Mouse (Mus musculus) stomach, embryonic 14.5 days (tissue): ENCODE results near the gene Cplx3. TPM values are rescaled to one million over a fixed set of nuclear protein-coding genes. Genes with fewer than 3 reads are reported as not detected.

ENCODE experiments used
- ATAC-seq: fragments of 200-750 bp; cut with Nextera tagmentation; 2 replicates; pipeline ENCODE4 v1.8.0; 2017; ENCODE audit warnings: low read depth, moderate TSS enrichment; ENCODE audit not compliant: insufficient number of reproducible peaks, insufficient read depth, low FRiP score
- H3K27ac ChIP-seq: fragments of 300-500 bp; sonication (generic); 2 replicates; pipeline ENCODE4 v1.5.1; 2014; ENCODE audit warnings: mild to moderate bottlenecking, low read length, moderate library complexity, mixed read lengths
- H3K27me3 ChIP-seq: fragments of 300-500 bp; sonication (generic); 2 replicates; pipeline ENCODE4 v1.6.1; 2014; ENCODE audit warnings: low read length, control low read depth, mixed read lengths; ENCODE audit not compliant: control insufficient read depth, insufficient read depth
- H3K36me3 ChIP-seq: fragments of 300-500 bp; sonication (generic); 2 replicates; pipeline ENCODE4 v1.6.1; 2014; ENCODE audit warnings: mild to moderate bottlenecking, control low read depth, low read length, moderate library complexity, mixed read lengths; ENCODE audit not compliant: control insufficient read depth, insufficient read depth
- H3K4me1 ChIP-seq: fragments of 300-500 bp; sonication (generic); 2 replicates; pipeline ENCODE4 v1.6.1; 2014; ENCODE audit warnings: low read length, control low read depth, mixed read lengths; ENCODE audit not compliant: control insufficient read depth, insufficient read depth
- H3K4me2 ChIP-seq: fragments of 300-500 bp; sonication (generic); replicated peaks from 2 replicates; pipeline ENCODE4 v1.6.1; 2014; ENCODE audit warnings: low read depth, low read length, control low read depth
- H3K4me3 ChIP-seq: fragments of 300-500 bp; sonication (generic); 2 replicates; pipeline ENCODE4 v1.5.1; 2014; ENCODE audit warnings: low read depth, low read length, control low read depth
- H3K9ac ChIP-seq: fragments of 300-500 bp; sonication (generic); replicated peaks from 2 replicates; pipeline ENCODE4 v1.6.1; 2014; ENCODE audit warnings: low read depth, mild to moderate bottlenecking, control low read depth, low read length, moderate library complexity, mixed read lengths
- H3K9me3 ChIP-seq: fragments of 300-500 bp; sonication (generic); 2 replicates; pipeline ENCODE4 v1.6.1; 2016; ENCODE audit warnings: low read depth, low read length, control low read depth; ENCODE audit not compliant: control insufficient read depth
- WGBS: fragments of 180-500 bp; shearing (Covaris S2); extraction: QIAGEN DNeasy Blood & Tissue Kit; methylation state at CpG from one replicate; pipeline ENCODE4 v1.1.7; 2014; 5-methylcytosine and 5-hydroxymethylcytosine counted together
- polyA plus RNA-seq: library from polyadenylated mRNA; unstranded; fragments of >200 nt; fragmentation: Nextera tagmentation; extraction: Ambion mirVana; gene quantifications from 2 replicates; pipeline ENCODE4 v1.2.1, GENCODE M21; 2014

Cplx3 gene
- polyA plus RNA-seq, 1 experiment from 2014 or later = not detected

DNA sequence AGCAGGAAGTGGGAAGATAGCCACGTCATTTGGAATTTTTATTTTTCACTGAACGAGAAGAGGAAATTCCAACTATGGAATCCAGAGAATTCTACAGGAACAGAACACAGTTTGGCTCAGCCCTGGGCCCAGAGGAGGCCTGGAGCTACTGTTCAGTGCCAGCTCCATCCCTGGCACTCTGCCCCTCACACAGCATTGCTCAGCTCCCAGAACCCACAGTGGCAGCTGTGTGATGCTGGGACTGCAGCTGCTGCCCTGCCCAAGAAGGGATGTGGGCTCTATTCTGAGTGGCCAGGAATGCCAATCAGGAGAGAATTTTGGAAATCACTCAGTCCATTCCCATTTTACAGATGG lies 4.8 kb downstream of the Cplx3 start:
- no peak overlapping the region for H3K4me2 ChIP-seq
- ATAC-seq = no peak
- no peaks in the 10 kb centered on the region for H3K9me3 ChIP-seq
- no peak overlapping the region for H3K4me3 ChIP-seq
- H3K9ac ChIP-seq = no peak overlapping the region; the same call in 1 of the 2 replicates
- H3K36me3 ChIP-seq = no peaks in the 10 kb centered on the region
- H3K27me3 ChIP-seq = no peaks in the 10 kb centered on the region
- H3K4me1 ChIP-seq = peaks cover 6% of the 10 kb centered on the region; the same call in 1 of the 2 replicates
- H3K27ac ChIP-seq = no peak overlapping the region
- 33% methylated on average over 2 of the region's 2 CpGs for WGBS

GRCm38 (mm10) chr9:57600620-57601352 lies 5.3 kb downstream of the Cplx3 start:
- Histone ChIP-seq H3K27me3 (no peaks in the 10 kb centered on the region), H3K36me3 (no peaks in the 10 kb centered on the region), H3K4me1 (peaks cover 6% of the 10 kb centered on the region; the same call in 1 of the 2 replicates), H3K4me3 (no peak overlapping the region), H3K27ac (no peak overlapping the region), H3K9me3 (no peaks in the 10 kb centered on the region), H3K4me2 (no peak overlapping the region), H3K9ac (no peak overlapping the region)
- 3% methylated on average over 3 of the region's 3 CpGs for WGBS
- peak; percentile 64; the same call in 1 of the 2 replicates for ATAC-seq

DNA sequence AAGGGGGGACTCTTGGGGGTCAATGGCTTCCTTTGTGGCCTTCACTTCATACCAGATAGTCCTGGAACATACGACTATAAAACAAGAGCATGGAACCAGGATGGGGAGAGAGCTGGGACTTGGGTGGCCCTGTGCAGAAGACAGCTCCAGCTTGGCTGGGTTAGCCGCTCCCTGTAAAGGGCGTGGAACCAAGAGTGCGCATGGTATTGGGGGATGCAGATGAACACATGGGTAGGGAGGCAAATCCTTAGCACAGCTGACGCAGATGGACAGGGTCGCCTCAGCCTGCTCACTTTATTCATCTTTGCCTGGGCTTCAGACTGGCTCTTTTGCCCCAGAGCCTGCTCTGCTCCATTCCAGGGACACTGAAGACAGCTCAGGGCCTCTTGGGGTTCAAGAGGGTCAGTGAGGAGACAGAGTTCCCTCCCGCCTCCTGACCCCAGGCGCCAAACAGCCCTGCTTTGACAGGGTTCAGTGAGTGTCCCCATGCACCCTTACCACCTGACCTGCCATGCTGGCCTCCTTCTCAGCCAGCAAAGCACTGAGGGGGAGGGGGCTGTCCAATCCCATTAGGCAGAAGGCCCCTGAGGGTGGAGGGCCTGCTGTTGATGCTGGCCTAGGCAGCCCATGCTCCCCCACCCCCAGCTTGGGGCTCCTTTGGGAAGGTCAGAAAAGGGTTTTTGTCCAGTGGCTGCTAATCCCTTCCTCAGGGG lies 7.1 kb downstream of the Cplx3 start:
- Histone ChIP-seq H3K4me1 (peaks cover 6% of the 10 kb centered on the region; the same call in 1 of the 2 replicates), H3K36me3 (peaks cover 6% of the 10 kb centered on the region), H3K27me3 (no peaks in the 10 kb centered on the region), H3K27ac (no peak overlapping the region), H3K9ac (no peak overlapping the region), H3K4me2 (no peak overlapping the region), H3K4me3 (no peak overlapping the region), H3K9me3 (no peaks in the 10 kb centered on the region)
- no peak for ATAC-seq
- 50% methylated on average over 8 of the region's 8 CpGs for WGBS

GRCm38 (mm10) chr9:57597929-57598382 lies 8.1 kb downstream of the Cplx3 start:
- WGBS = 21% methylated on average over 4 of the region's 4 CpGs
- Histone ChIP-seq H3K36me3 (peaks cover 7% of the 10 kb centered on the region), H3K27me3 (no peaks in the 10 kb centered on the region), H3K27ac (no peak overlapping the region), H3K9me3 (no peaks in the 10 kb centered on the region), H3K4me2 (no peak overlapping the region), H3K4me1 (peaks cover 6% of the 10 kb centered on the region; the same call in 1 of the 2 replicates), H3K9ac (no peak overlapping the region), H3K4me3 (no peak overlapping the region)
- 0 out of 2 replicates have a peak, but pooled peaks have one; percentile 12 for ATAC-seq

DNA sequence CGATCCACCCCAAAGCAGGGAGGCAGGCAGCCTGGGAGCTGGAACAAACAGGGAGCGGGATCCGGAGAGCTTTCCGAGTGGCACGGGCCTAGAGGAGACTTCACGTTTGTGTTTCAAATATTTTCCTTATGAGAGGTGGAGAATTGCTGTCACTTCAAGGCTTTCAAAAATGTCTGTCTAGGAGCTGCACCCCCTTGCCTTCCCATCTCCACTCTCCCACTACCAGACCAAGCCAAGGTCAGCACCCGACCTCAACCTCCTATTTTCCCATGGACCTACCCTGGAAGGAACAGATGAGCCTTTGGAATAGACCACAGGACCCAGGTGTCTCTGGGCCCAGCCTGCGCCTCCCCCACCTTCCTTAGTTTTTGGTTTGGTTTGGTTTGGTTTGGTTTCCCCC lies 8.8 kb downstream of the Cplx3 start:
- no peaks in the 10 kb centered on the region for H3K27me3 ChIP-seq
- no peak overlapping the region for H3K27ac ChIP-seq
- no peak overlapping the region for H3K4me3 ChIP-seq
- H3K36me3 ChIP-seq = peaks cover 9% of the 10 kb centered on the region
- H3K9me3 ChIP-seq = no peaks in the 10 kb centered on the region
- no peak overlapping the region for H3K9ac ChIP-seq
- 82% methylated on average over 8 of the region's 8 CpGs for WGBS
- no peak for ATAC-seq
- no peak overlapping the region for H3K4me2 ChIP-seq
- H3K4me1 ChIP-seq = peaks cover 6% of the 10 kb centered on the region; the same call in 1 of the 2 replicates

- H3K4me1 ChIP-seq = peaks cover 4% of the 10 kb centered on the region; the same call in 1 of the 2 replicates
- H3K36me3 ChIP-seq = peaks cover 9% of the 10 kb centered on the region
- H3K4me2 ChIP-seq = no peak overlapping the region
- H3K4me3 ChIP-seq = no peak overlapping the region
- no peak overlapping the region for H3K9ac ChIP-seq
- WGBS = 72% methylated on average over 9 of the region's 9 CpGs
- no peak overlapping the region for H3K27ac ChIP-seq
- H3K27me3 ChIP-seq = no peaks in the 10 kb centered on the region
- ATAC-seq = no peak
- H3K9me3 ChIP-seq = no peaks in the 10 kb centered on the region
Observed at GRCm38 (mm10) chr9:57594174-57594509, 11.9 kb downstream of the Cplx3 start.

- Histone ChIP-seq H3K4me2 (no peak overlapping the region), H3K4me1 (peaks cover 8% of the 10 kb centered on the region; the same call in 1 of the 2 replicates), H3K27me3 (no peaks in the 10 kb centered on the region), H3K36me3 (peaks cover 9% of the 10 kb centered on the region), H3K9me3 (no peaks in the 10 kb centered on the region), H3K9ac (no peak overlapping the region), H3K4me3 (no peak overlapping the region), H3K27ac (no peak overlapping the region)
- WGBS = 55% methylated on average over 12 of the region's 12 CpGs
- no peak for ATAC-seq
Observed at GRCm38 (mm10) chr9:57593454-57594173, 12.5 kb downstream of the Cplx3 start.

DNA sequence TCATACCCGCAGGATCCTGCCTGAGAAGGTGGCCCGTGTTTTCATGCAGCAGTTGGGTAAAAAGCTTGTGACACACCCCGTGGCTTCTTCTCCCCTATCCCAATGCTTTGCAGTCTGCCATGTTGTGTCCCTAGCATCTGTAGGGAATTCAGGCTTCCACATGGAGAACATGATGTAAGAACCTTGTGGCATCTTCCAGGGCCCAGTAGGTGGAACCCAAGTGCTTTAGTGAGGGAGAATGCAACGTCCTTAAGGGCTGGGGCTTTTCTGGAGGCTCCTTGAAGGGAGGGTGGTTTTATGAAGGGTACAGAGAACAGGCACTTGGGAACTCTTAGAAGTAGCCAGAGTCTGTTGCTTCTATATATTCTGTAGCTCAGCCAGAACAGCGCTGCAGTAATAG lies 15.4 kb downstream of the Cplx3 start:
- ATAC-seq = no peak
- no peak overlapping the region for H3K4me2 ChIP-seq
- peaks cover 10% of the 10 kb centered on the region; the same call in 1 of the 2 replicates for H3K4me1 ChIP-seq
- H3K4me3 ChIP-seq = no peak overlapping the region; the same call in 1 of the 2 replicates
- H3K9ac ChIP-seq = no peak overlapping the region
- 35% methylated on average over 5 of the region's 5 CpGs for WGBS
- H3K27ac ChIP-seq = no peak overlapping the region
- no peaks in the 10 kb centered on the region for H3K27me3 ChIP-seq
- H3K9me3 ChIP-seq = no peaks in the 10 kb centered on the region
- peaks cover 9% of the 10 kb centered on the region for H3K36me3 ChIP-seq
